15 mouse cellular contexts compared by ENCODE assay signal in the genomic region with DNA sequence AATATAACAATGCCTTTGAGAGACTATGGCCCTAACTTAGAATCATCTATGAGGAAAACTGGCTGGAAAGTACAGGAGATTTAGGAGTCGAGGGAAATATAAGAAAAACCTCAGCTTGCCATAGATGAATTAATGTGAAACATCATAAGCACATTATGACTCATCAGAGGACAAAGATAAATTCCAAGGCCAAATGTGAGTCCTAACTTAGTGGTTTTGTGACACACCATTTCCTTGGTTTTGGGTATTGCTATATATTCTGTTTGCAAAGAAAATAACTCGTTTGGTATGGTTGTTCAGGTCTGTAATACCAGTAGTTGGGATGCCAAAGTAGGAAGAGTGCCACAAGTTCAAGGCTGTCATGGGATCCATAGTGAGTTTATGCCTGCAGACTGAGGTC.
"Had no signal": no experiment of that assay in that cellular context is flagged by ENCODE, and none has a peak within 500 bp of the region (broad histone marks: within the 10 kb centered on the region; RNA-seq: fewer than 3 reads in every experiment).

No protein-coding gene starts in this region.

- H3K4me3 ChIP-seq: midbrain, embryonic 10.5 days; midbrain, embryonic 12.5 days; neural tube, embryonic 12.5 days; stomach, embryonic 15.5 days had no signal

- H3K27me3 ChIP-seq: midbrain, embryonic 12.5 days; neural tube, embryonic 12.5 days; stomach, embryonic 15.5 days had no signal

- H3K9ac ChIP-seq: liver, postnatal 0 days; lung, embryonic 14.5 days; midbrain, embryonic 12.5 days; neural tube, embryonic 12.5 days; stomach, embryonic 15.5 days had no signal

- H3K36me3 ChIP-seq: midbrain, embryonic 10.5 days; midbrain, embryonic 12.5 days; neural tube, embryonic 12.5 days; stomach, embryonic 15.5 days had no signal

- DNase-seq: liver, postnatal 0 days; lung, embryonic 14.5 days; lung, postnatal 10 days; lung, postnatal 4 days; midbrain, embryonic 14.5 days; right cerebral cortex, postnatal 14 days; thymus, adult 2 months; thymus, postnatal 25 days; thymus, postnatal 4 days had no signal

- H3K9me3 ChIP-seq: midbrain, embryonic 10.5 days; midbrain, embryonic 12.5 days; neural tube, embryonic 12.5 days; stomach, embryonic 15.5 days had no signal

- H3K4me1 ChIP-seq: midbrain, embryonic 12.5 days; neural tube, embryonic 12.5 days; stomach, embryonic 15.5 days had no signal

- ATAC-seq: liver, postnatal 0 days; midbrain, embryonic 16.5 days had no signal

- H3K4me2 ChIP-seq: lung, embryonic 14.5 days; midbrain, embryonic 12.5 days; neural tube, embryonic 12.5 days; stomach, embryonic 15.5 days had no signal

- H3K27ac ChIP-seq: midbrain, embryonic 10.5 days; midbrain, embryonic 12.5 days; neural tube, embryonic 12.5 days; stomach, embryonic 15.5 days; stomach, postnatal 0 days had no signal
